Mouse (Mus musculus): ENCODE results near the gene Gm20696.

The Gm20696 gene

DNA sequence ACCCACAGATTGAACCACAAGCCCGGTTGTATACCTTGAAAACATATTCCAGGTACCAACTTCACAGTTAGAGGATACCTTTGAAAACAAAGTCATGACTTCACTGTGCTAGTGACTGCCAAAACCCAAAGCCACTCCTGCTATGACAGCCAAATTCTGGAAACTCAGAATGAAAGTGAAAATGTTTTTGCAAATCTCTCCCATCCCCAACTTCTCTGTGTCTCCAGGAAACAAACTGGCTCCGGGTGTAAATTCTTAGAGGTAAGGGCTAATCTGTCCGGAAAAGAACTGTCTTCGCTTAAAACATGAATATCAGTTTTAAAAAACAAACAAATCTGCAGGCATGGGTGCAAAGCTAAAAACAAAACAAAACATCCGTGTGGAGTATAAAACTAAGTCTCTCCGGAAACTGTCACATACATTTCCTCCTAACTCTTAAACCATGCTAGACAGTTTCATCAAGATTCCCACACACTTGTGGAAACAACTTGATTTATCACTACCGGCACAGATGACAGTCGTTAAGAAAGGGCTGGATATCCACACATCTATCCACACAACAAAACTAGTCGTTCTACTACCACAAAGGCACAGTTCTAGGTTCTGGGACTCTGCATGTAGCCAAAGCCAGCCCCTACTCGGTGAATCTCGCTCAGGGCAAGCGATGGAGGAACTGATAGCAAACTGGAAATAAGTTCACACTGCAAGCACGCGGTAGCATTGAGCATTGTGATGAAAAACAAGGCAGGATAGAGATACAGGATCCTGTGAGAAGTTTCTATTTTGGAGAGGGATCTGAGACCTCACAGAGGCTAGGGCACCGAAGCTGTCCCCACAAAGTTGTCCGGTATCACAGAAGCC lies 910 bp downstream of the Gm20696 start:
- DNase-seq (ENCODE audit: low spot score in 2 of 2): no peak

GRCm38 (mm10) chr6:99663232-99663631 lies 3.4 kb downstream of the Gm20696 start:
- no peak for DNase-seq (ENCODE audit: low spot score in 2 of 2)

DNA sequence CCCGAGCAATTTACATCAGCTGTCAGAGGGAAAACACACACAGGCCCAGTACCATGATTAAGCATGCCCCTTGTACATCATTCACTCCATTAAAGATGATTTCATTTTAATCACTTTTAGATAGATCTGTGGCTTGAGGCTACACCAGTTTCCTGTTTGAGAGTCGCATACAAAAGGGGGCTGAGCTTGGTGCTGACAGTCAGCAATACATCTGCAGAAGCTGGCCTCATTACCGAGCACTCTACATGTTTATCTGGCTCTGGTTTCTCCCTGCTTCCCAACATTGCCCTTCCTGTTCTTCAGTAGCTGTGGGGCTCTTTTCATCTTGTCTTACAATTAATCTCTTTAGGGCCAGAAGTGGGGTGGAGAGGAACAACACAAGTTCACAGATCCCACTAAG lies 6.2 kb downstream of the Gm20696 start:
- DNase-seq (ENCODE audit: low spot score in 2 of 2): no peak

GRCm38 (mm10) chr6:99658586-99658985 lies 8.0 kb downstream of the Gm20696 start:
- no peak for DNase-seq (ENCODE audit: low spot score in 2 of 2)

DNA sequence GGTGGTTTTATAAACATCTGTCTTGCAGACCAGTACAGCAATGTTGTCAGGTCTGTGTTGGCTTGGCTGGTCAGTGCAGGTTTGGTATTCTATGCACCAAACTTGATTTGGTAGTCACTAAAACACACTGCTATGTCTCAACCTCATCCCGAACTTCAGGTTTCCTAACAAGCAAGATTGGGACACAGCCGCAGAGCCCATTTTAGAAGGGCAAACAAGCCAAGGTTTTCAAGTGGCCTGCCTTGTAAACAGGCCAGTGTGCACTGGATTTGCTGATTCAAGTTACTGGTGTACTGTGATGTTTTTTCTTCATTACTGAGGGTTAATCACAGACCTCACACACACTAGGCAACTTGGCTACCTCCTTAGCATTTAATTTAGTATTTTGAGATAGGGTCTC lies 10.5 kb downstream of the Gm20696 start:
- no peak for DNase-seq (ENCODE audit: low spot score in 2 of 2)

- DNase-seq (ENCODE audit: low spot score in 2 of 2): no peak
Measured at GRCm38 (mm10) chr6:99655488-99655887, 11.1 kb downstream of the Gm20696 start.

DNA sequence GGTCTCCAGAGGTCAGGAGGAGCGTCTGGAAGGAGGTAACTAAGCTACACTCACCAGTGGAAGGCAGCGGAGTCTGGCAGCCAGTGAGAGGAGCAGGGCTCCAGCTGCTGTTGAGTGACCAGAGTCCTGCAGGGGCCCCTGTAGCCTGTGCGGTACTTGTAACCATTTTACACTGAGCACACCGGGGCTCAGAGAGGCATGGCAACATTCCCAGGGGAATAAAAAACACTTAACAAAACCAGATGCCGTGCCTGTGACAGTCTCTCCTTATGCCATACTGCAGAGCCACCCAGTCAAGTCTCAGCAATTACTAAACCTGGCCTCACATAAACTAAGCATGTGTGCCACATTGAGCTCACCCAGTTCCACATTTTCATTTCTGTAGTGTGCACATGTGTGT lies 12.3 kb downstream of the Gm20696 start:
- DNase-seq (ENCODE audit: low spot score in 2 of 2): no peak

DNA sequence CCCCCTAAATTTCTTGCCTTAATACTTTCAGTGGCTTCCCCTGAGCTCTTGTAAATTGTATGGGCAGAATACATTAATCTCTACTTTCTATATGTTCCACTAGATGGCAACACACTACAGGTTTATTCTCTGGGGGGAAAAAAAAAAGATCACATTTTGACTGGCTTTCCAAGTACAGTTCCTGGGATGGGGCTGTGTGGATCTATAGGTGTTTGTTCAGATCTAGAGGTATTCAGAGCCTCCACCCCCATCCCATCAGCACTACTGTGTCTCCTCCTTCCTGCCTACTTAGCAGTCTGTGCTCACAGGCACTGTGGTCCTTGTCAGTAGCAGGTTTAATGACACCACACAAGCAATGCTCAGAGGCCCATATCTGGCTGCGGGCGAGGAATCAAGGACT lies 14.3 kb downstream of the Gm20696 start:
- DNase-seq (ENCODE audit: low spot score in 2 of 2): no peak

DNA sequence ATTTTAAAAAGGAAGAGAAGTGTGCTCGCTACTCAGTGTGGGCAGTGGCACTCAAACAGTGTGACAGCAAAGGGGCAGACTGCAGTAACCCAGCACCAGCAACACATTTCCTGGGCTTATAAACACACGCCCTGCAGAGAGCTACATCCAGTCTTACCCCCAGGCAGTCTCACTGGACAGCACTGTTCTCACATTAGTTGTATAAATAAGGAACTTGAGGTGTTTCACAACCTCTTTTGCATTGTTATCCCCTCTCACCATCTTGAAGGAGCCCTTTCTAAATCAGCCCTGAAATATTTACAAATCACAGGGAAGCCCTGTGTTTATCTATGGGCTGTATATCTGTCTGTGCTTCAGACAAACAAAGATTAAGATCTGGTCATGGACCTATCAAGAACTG lies 17.3 kb downstream of the Gm20696 start:
- DNase-seq (ENCODE audit: low spot score in 2 of 2): no peak

DNA sequence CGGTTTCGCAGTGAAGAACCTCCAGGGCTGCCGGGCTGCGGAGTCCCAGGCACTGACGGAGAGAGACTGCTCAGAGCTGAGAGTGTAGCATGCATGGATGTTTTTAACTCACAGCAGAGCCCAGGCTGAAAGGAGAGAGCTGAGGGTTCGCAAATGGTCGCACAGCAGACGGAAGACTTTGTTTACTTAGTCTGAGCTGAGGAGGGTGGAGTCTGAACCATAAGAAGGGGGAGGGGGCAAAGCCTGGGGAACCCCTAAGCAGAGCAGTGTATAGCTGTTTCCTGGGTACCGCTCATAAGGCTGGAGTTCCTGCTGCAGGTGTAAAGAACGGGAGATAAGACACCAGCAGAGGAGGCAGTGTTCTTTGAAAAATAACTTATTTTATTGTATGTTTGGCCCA lies 20.3 kb downstream of the Gm20696 start:
- no peak for DNase-seq (ENCODE audit: low spot score in 2 of 2)

GRCm38 (mm10) chr6:99644876-99645275 lies 21.7 kb downstream of the Gm20696 start:
- no peak for DNase-seq (ENCODE audit: low spot score in 2 of 2)

DNA sequence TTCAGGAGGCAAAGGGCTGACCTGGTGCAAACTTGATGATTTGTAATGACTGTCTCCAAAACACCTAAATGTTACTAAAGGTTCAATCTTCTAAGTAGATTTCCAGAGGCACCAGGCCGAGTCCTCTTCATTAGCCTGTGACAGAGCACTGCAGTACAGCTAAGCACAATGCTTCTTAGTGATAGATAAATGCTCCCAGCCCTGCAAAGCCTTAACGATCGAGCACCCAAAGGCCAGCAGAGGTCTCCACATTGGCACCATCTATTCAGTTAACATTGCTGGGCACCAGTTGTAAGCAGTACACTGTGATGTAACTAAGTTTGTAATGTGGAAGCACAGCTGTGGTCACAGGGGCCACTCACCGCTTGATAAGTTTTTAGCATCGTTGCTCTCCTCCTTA lies 22.2 kb downstream of the Gm20696 start:
- DNase-seq (ENCODE audit: low spot score in 2 of 2): no peak

- DNase-seq (ENCODE audit: low spot score in 2 of 2): no peak
Measured at GRCm38 (mm10) chr6:99643439-99644199, 23.0 kb downstream of the Gm20696 start.

- no peak for DNase-seq (ENCODE audit: low spot score in 2 of 2)
Measured at GRCm38 (mm10) chr6:99637456-99637855, 29.1 kb downstream of the Gm20696 start.

DNA sequence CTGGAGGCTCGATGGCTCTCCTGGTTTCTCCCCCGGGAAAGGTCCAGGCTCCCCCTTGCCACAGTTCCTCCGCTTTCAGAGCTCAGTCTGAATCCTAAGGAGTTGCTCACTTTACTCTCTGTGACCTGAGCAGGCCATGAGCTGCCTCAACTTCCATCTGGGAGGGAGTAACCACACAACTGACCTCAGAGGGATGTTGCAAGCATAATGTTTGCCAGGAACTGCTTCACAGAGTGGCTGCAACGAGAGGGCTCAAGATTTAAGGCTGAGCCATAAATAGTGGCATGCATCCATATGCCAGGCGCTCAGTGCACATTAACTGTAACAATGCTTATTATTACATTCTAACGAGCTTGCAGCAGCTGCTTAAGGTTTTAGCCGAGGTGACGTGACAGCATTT lies 29.8 kb downstream of the Gm20696 start:
- no peak for DNase-seq (ENCODE audit: low spot score in 2 of 2)

DNA sequence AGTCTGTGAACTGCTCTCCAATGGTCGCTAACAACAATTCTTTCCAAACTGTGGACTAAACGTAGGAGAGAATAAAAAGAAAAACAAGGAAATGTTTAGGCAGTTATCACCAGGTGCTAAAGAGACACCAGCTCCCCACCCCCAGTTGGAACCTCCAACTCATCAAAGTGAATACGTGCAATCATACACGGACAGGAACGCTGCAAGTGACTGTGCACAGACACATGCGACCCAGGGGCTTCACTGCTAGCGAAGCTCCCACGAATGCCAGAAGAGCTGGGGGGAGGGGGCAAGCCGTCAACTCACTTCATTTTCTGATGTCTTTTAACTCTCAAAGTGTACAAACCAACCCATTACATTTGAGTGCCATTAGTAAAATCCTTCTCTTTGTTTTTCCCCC lies 30.5 kb downstream of the Gm20696 start:
- DNase-seq (ENCODE audit: low spot score in 2 of 2): no peak

- DNase-seq (ENCODE audit: low spot score in 2 of 2): no peak
Measured at GRCm38 (mm10) chr6:99632121-99632980, 34.2 kb downstream of the Gm20696 start.

DNA sequence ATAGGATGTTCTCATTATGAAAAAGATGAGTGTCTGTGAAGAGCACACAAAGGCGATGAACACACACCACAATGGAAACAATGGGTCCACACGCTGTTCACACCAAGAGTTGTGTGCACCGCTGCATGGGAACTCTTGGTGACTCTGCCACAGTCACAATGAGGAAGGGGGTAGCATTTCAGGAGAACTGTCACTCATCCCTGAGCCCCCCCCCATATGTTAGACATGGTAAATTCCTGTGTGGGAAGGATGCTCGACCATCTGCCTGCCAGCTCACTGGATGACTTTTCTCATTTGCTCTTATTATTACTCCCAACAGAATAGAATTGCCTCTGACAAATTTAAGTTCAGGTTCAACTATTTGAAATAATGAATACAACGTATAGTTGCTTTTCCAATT lies 35.0 kb downstream of the Gm20696 start:
- no peak for DNase-seq (ENCODE audit: low spot score in 2 of 2)

- DNase-seq (ENCODE audit: low spot score in 2 of 2): no peak
Measured at GRCm38 (mm10) chr6:99629726-99630458, 36.7 kb downstream of the Gm20696 start.

DNA sequence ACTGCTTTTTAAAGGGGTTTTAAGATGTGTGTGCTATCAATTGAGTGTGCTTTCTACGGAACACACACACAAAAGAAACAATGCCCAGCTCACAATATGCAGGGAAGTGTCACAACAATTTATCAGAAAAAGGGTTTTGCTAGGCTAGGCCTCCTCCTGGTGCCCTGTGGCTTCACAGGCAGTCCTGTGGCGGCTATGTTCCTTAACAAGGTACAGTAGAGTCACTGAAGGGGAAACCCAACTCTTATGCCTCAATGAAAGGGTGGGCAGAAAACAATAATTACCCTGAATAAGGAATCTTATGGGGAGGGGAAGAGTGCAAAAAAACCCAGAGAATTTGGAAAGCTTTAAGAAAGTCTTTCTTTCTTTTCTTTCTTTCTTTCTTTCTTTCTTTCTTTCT lies 40.2 kb downstream of the Gm20696 start:
- DNase-seq (ENCODE audit: low spot score in 2 of 2): no peak

DNA sequence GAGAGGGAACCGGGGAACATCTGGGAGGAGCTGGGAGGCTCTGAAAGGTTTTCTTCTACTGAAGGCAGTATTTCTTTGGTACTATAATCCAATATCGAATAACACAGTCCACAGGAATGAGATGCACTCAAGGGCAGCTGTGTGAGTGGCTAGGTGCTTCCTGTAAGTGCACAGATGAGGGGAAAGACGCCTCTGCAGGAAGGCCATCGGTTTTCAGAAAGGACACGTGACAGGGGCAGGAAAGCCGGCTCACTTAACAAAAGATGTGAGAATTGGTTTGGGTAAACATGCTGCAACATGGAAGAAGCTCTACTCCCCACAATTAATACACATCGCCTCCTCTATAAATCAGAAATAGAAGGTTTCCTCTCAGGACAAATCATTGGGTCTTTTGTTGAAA lies 40.8 kb downstream of the Gm20696 start:
- no peak for DNase-seq (ENCODE audit: low spot score in 2 of 2)

DNA sequence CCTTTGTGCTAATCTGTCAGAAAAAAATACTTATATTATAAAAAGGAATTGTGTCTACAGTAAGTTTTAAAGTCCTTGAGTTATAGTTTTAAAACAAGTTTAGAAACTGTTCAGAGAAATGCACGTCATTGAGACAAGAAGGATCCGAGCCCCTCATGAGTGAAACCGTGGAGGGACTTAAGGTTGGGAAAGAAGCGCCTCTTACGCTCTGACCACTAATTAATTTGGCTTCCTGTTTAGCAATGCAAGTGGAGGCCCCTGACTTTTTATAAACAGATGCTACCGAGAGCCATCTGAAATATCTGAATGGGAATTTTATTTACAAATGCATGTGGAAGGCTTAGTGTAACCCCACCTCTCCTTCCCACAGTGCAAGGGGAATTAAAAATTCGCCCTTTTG lies 41.3 kb downstream of the Gm20696 start:
- no peak for DNase-seq (ENCODE audit: low spot score in 2 of 2)
